Comparison of ENCODE assay signal across 8 mouse cellular contexts in the genomic region with DNA sequence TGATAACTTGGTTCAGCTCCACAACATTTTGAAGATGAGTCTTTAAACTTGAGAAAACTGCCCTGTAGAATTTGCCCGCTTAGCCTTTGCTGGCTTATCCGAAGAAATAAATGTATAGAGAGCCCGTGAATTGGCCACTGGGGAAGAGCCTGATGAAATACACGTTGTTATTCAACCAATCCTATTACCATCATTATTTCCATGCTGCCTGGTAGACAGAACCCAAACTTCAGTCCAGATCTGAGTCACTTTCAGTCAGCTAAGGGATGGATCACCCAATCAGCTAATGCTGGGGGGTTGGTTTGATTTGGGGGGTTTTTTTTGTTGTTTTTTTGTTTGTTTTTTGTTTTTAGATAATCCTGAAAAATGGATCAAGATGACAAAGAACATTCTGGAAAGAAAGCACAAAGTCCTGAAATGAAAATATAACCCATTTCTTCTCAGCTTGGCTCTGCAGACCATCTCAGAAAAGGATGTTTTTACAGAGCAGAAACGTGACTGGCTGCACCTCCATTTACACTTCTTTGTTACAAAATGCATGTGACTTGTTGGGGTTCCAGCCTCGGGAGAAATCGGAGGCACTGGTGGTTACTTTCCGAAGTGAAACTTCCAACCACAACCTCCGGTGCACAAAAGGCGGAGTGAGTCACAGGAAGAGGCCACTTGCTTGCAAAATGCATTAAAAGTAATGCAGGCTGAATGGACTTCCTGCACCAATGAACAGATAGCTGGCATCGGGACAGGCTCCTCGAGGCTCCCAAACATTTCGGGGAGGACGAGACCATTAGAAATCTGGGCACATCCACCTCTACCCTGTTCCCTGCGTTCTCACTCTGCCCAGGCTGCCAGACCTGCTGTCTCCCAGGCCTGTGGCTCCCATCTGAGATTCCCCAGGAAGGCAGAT.
DNase-seq lines count a peak whose midpoint lies in the region; ATAC-seq and TF ChIP-seq lines count a peak whose summit lies in the region.

No protein-coding gene starts in this region.

- DNase-seq in liver, result peak; percentile 18
- DNase-seq in c-Kit-positive CD71-negative TER-119-negative erythroid progenitor cells, embryonic 14.5 days (ENCODE audit: low read depth), result peak; percentile 63
- DNase-seq in liver, postnatal 0 days, result peak; percentile 50
- DNase-seq in embryo, embryonic 10.5 days (ENCODE audit: low spot score), result no peak
- DNase-seq in adrenal gland, postnatal 4 days (ENCODE audit: low spot score in 2 of 2), result no peak

- peak; percentile 13; the same call in 1 of the 2 replicates for TF ChIP-seq EP300 in liver, postnatal 0 days (IDR thresholded peaks at IDR 0.05; ENCODE audit: low read depth)

- H3K9ac ChIP-seq in liver, embryonic 12.5 days, result no peak overlapping the region
- H3K9ac ChIP-seq in heart, embryonic 15.5 days, result no peak overlapping the region
- H3K9ac ChIP-seq in liver, postnatal 0 days (replicated peaks), result 0 out of 2 replicates have a peak overlapping the region, but pooled peaks have one; percentile 8
- 0 out of 2 replicates have a peak overlapping the region, but pooled peaks have one; percentile 41 for H3K9ac ChIP-seq in neural tube, embryonic 13.5 days

- TF ChIP-seq CTCF in liver, postnatal 0 days (IDR thresholded peaks at IDR 0.05; ENCODE audit: low read depth), result no peak

- WGBS in liver, embryonic 12.5 days (ENCODE audit: insufficient replicate concordance), result 31% methylated on average over 15 of the region's 15 CpGs
- 57% methylated on average over 15 of the region's 15 CpGs for WGBS in heart, embryonic 15.5 days
- WGBS in liver, postnatal 0 days (ENCODE audit: insufficient replicate concordance), result 41% methylated on average over 15 of the region's 15 CpGs
- 72% methylated on average over 15 of the region's 15 CpGs for WGBS in neural tube, embryonic 13.5 days

- no peak for ATAC-seq in liver, embryonic 12.5 days
- 0 out of 2 replicates have a peak, but pooled peaks have one; percentile 16 for ATAC-seq in heart, embryonic 15.5 days (replicated peaks; ENCODE audit: insufficient number of reproducible peaks, insufficient read depth, low FRiP score, low read depth)
- ATAC-seq in liver, postnatal 0 days, result peak; percentile 2; the same call in 1 of the 2 replicates
- peak; percentile 40 for ATAC-seq in neural tube, embryonic 13.5 days (ENCODE audit: low read depth)

- no peaks in the 10 kb centered on the region for H3K9me3 ChIP-seq in liver, embryonic 12.5 days (replicated peaks)
- no peaks in the 10 kb centered on the region for H3K9me3 ChIP-seq in heart, embryonic 15.5 days (replicated peaks)
- H3K9me3 ChIP-seq in liver, postnatal 0 days (ENCODE audit: low read length), result no peaks in the 10 kb centered on the region
- H3K9me3 ChIP-seq in neural tube, embryonic 13.5 days, result no peaks in the 10 kb centered on the region

- no peak overlapping the region for H3K4me3 ChIP-seq in liver, embryonic 12.5 days
- H3K4me3 ChIP-seq in heart, embryonic 15.5 days, result no peak overlapping the region
- no peak overlapping the region for H3K4me3 ChIP-seq in liver, postnatal 0 days (ENCODE audit: low read depth, low read length)
- no peak overlapping the region for H3K4me3 ChIP-seq in neural tube, embryonic 13.5 days

- no peaks in the 10 kb centered on the region for H3K27me3 ChIP-seq in liver, embryonic 12.5 days (replicated peaks)
- H3K27me3 ChIP-seq in heart, embryonic 15.5 days, result no peaks in the 10 kb centered on the region
- H3K27me3 ChIP-seq in liver, postnatal 0 days (ENCODE audit: insufficient read depth, low read length), result no peaks in the 10 kb centered on the region
- no peaks in the 10 kb centered on the region for H3K27me3 ChIP-seq in neural tube, embryonic 13.5 days

- no peaks in the 10 kb centered on the region for H3K4me1 ChIP-seq in liver, embryonic 12.5 days
- H3K4me1 ChIP-seq in heart, embryonic 15.5 days (replicated peaks), result peaks cover 12% of the 10 kb centered on the region
- H3K4me1 ChIP-seq in liver, postnatal 0 days (ENCODE audit: insufficient read depth), result peaks cover 6% of the 10 kb centered on the region
- peaks cover 13% of the 10 kb centered on the region for H3K4me1 ChIP-seq in neural tube, embryonic 13.5 days (replicated peaks)

- H3K36me3 ChIP-seq in liver, embryonic 12.5 days, result peaks cover 5% of the 10 kb centered on the region
- no peaks in the 10 kb centered on the region for H3K36me3 ChIP-seq in heart, embryonic 15.5 days
- peaks cover 9% of the 10 kb centered on the region for H3K36me3 ChIP-seq in liver, postnatal 0 days (replicated peaks; ENCODE audit: insufficient read depth, low read length)
- H3K36me3 ChIP-seq in neural tube, embryonic 13.5 days, result peaks cover 17% of the 10 kb centered on the region

- no peak overlapping the region for H3K4me2 ChIP-seq in liver, embryonic 12.5 days
- peak overlapping the region; percentile 31 for H3K4me2 ChIP-seq in heart, embryonic 15.5 days
- H3K4me2 ChIP-seq in liver, postnatal 0 days (ENCODE audit: low read depth, low read length), result peak overlapping the region; percentile 32
- H3K4me2 ChIP-seq in neural tube, embryonic 13.5 days, result no peak overlapping the region

- H3K27ac ChIP-seq in liver, embryonic 12.5 days, result no peak overlapping the region
- H3K27ac ChIP-seq in heart, embryonic 15.5 days, result peak overlapping the region; percentile 73
- H3K27ac ChIP-seq in liver, postnatal 0 days (ENCODE audit: low read depth), result peak overlapping the region; percentile 29; the same call in 1 of the 2 replicates
- H3K27ac ChIP-seq in neural tube, embryonic 13.5 days (replicated peaks), result peak overlapping the region; percentile 33; the same call in 1 of the 2 replicates

Comparison
In these comparisons a context has a peak if more than half of its experiments do, and no peak if none do; other contexts are left out.
1. H3K4me2 ChIP-seq: peak in heart, embryonic 15.5 days (single experiment) and liver, postnatal 0 days (single experiment); none in liver, embryonic 12.5 days (single experiment) and neural tube, embryonic 13.5 days (single experiment).
2. H3K9ac ChIP-seq: peak in liver, postnatal 0 days (single experiment) and neural tube, embryonic 13.5 days (single experiment); none in liver, embryonic 12.5 days (single experiment) and heart, embryonic 15.5 days (single experiment).
3. DNase-seq: peak in liver (single experiment), c-Kit-positive CD71-negative TER-119-negative erythroid progenitor cells, embryonic 14.5 days (single experiment) and liver, postnatal 0 days (single experiment); none in embryo, embryonic 10.5 days (single experiment) and adrenal gland, postnatal 4 days (0 of 2).